Mouse (Mus musculus): ENCODE data around the gene Fam92b. TPM values are rescaled to one million over a fixed set of nuclear protein-coding genes. Genes with fewer than 3 reads are reported as not detected.

The Fam92b gene
- total RNA-seq, 2 experiments from 2014 or later: 0.45 to 0.58 TPM

DNA sequence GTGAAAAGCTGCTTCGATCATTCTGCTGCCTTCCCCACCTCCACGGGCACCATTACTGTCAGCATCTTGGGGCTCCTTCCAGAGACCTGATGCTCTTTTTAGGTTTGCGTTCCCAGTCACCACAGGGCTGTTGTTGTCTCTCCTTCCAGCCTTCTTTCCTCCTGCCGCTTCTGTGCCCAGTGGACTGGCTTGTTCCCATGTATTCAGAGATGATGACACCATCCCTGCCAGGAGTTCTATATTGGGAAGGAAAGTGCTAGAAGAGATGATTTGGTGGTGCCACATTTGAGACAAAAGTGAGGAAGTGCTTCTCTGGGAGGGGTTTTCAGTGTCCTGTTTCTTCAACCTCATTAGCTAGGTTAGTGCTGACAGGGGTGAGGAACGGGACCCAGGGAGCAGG is 58.4 kb downstream of the Fam92b start:
- no peak for DNase-seq (ENCODE audit: low spot score in 2 of 2)

DNA sequence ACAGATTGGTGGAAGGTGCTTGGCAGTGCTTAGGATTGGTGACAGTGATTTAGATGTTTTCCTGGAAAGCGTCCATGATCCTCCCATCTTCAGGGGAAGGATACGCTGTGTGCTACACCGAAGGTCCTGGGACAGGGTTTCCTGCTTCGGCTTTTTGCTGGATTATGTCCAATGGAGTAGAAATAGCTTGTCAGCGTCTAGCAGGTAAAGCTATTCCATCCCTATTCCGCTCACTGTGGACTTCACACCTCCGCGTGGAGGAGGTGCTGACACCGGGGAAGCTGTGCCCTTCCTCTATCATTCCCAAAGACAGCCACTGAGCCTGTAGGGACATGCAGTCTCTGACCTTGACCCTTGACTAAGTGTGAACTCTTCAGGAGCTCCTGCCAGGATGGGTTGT is 59.1 kb downstream of the Fam92b start:
- no peak for DNase-seq (ENCODE audit: low spot score in 2 of 2)

DNA sequence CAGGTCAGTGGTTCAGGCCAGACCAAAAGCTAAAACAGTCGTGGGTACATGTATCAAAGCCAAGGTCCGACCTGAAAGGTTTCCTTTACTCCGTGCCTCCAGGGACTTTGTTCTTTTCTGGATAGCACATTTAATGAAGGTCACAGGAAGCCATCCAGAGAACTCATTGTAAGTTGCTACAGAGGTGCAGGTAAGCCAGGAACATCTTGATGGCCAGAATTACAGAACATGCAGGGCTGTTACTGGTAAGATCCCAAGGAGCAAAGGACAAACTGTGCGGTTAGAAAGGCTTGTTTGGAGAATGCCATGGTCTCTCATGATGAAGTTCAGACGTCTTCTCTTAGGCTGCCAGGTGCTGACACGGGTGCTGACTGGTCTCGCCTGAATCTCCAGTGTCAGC is 60.7 kb downstream of the Fam92b start:
- no peak for DNase-seq (ENCODE audit: low spot score in 2 of 2)

Other genes starting within 250 kb of the Fam92b start
- 1 to 10 TPM; 1.3 to 2.6 TPM for gene Crispld2, start 185.0 kb downstream of the Fam92b start, total RNA-seq (2021)
- gene Zdhhc7, start 76.0 kb downstream of the Fam92b start, total RNA-seq (2021): 10 to 100 TPM; 36.6 to 37.1 TPM
- 100 to 1,000 TPM; 163 to 201 TPM for gene 6430548M08Rik, start 63.3 kb downstream of the Fam92b start, total RNA-seq (2021)
- gene Gse1, start 51.0 kb upstream of the Fam92b start, total RNA-seq (2021): 100 to 1,000 TPM; 142 to 146 TPM